Mouse (Mus musculus): Measurements from ENCODE around the gene Pole4.
"Not testable (repeated sequence)": the region's sequence is repeated elsewhere in the genome, so short reads cannot be mapped to it uniquely, and the experiment has no call there.

Pole4 gene

DNA sequence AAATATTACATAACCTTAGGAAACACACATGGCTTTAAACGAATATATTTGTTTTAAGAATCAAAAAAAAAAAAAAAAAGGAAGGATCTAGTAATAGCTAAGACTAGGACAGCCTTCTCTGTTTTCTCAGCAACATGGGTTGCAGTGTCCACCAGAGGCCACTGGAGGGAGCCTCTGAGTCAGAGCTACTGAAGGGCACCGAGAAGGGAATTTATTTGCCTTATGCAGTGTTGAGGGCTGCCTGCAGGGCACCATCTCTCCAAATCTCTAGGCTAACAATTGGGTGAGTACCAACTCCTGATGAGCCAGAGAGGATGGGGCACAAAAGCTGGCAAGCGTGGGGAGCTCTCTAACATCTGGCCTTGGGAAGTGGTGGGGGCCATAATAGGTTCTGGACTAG is 9.1 kb upstream of the Pole4 start:
- DNase-seq, result peak; percentile 74

GRCm38 (mm10) chr6:82707742-82708141 is 2.6 kb upstream of the Pole4 start:
- DNase-seq, result no peak

- DNase-seq, result no peak
Observed at GRCm38 (mm10) chr6:82707241-82707640, 2.1 kb upstream of the Pole4 start.

DNA sequence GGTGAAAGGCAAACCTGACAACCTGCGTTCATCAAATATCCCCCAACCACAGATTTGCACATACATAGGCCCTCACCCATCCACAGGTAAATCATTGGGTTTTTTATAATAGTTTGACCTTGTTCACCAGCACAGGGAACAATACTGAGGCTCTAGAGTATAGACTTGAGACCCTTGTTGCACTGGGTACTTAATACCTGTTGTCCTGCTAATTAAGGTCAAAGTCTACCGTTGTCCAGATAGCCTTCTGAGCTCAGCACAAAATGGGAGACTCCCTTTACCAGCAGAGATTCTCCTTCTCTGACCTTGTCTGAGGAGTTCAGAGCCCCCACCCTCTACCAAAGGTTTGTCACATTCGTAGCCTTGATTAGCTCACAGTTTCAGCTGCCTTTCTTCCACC is 1.5 kb downstream of the Pole4 start:
- DNase-seq, result no peak

DNA sequence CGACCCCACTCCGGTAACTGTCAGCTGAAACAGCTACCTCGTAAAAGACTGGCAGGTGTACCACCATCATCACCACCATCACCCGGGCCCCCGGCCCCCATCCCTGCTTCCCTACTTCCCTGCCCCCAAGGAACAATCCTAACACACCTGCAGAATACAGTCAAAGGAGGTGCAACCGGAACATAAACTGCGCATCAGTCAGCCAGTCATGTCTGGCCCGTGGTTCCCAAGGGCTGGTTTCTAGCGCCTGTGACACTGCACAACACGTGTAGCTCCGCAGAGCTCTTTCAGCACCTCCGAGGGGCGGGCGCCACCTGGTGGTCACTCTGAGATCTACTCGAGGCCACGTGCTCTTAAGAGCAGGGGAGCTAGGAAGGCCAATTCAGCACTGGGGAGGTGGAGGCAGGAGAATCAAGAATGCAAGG is 2.6 kb downstream of the Pole4 start:
- peak; percentile 92 for DNase-seq

DNA sequence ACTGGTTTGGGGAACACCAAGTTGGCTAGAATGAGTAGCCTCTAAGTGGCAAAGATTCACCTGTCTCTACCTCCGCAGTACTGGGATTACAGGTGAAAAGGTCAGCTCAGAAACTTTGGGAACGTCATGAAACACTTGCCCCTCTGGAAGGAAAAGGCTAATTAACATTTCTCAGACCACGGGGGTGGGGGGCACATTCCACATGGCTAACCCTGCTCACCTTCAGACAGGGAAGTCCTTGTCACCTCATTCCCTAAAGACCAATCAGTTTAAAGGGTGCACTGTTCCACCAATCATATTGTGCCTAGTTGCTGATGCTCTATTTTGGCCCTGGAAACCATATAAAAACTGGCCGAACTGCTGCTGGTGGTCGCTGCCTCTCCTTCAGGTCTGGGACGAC is 3.9 kb downstream of the Pole4 start:
- no peak for DNase-seq

DNA sequence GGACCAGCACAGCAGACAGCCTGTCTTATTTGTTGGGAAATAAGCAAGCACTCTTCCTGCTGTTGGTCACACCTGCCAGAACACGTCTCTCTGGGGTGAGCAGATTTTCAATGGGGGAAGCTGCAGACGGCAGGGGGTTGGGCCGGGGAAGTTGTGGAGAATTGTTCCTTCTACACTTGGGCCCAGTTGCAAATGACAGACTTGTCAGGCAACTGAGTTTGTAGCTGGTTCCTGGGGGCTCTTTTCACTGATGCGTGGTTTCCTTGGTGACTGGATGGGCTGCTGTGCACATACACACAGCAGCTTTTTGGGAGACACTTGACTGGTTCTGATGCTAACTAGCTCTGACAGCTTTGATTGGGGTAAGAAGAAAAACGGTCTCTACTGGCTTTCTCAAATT is 5.3 kb downstream of the Pole4 start:
- DNase-seq, result no peak

DNA sequence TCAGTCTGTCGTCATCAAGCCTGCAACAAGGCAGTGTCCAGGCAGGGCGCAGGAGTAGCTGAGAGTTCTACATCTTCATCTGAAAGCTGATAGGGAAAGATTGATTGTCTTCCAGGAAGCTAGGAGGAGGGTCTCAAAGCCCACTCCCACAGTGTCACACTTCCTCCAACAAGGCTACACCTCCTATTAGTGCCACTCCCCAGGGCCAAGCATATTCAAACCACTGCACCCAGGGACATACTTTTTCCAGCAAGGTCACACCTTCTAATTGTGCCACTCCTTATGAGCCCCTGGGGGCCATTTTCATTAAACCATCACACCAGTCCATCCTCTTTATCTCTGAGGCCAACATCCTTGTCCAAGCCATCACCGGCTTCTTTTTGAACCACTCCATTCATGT is 8.4 kb downstream of the Pole4 start:
- DNase-seq, result no peak

- DNase-seq, result no peak
Observed at GRCm38 (mm10) chr6:82694668-82695067, 10.5 kb downstream of the Pole4 start.

DNA sequence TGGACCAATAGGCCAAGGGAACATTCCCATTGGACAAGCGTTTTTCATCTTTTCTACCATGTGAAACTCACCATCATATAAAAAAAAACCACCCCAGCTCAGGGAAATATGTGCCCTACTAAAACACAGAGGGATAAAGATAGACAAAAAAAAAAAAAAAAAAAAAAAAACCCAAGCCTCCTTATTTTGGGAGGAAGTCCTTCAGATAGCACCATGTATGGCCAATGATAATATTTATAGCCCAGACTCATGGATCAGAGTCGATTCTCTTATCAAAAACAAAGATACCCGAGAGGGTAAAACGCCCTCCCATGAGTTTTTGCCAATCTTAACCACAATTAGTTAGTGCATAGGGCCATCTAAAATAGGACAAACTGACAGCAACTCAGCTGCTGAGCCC is 15.7 kb downstream of the Pole4 start:
- DNase-seq, result no peak

GRCm38 (mm10) chr6:82688586-82688985 is 16.6 kb downstream of the Pole4 start:
- not testable (repeated sequence) for DNase-seq

GRCm38 (mm10) chr6:82684136-82684535 is 21.0 kb downstream of the Pole4 start:
- DNase-seq, result no peak

DNA sequence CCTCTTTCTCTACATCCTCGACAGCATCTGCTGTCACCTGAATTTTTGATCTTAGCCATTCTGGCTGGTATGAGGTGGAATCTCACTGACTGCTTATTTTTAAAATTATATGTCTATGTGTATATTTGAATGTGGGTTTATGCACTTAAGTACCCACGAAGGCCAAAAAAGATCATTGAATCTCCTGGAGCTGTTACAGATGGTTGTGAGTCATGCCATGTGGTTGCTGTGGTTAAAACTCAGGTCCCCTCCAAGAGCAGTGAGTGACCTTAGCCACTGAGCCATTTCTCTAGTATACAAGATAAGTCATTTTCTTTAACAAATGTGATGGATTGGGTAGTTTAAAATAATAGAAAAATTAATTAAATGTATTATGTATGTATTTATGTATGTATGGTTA is 25.9 kb downstream of the Pole4 start:
- not testable (repeated sequence) for DNase-seq

GRCm38 (mm10) chr6:82677629-82678028 is 27.5 kb downstream of the Pole4 start:
- not testable (repeated sequence) for DNase-seq

DNA sequence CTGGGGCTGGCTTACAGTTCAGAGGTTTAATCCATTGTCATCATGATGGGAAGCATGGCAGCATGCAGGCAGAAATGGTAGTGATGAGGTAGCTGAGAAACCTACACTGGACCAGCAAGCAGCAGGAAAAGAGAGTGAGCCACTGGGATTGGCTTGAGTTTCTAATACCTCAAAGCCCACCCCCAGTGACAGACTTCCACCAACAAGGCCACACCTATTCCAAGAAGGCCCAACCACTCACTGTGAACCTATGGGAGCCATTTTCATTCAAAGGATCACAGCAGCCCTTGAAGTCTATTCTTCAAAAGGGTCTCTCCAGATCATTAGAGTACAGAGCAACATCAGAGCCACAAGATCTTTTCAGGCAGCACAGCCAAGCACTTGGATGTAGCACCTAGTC is 38.7 kb downstream of the Pole4 start:
- no peak for DNase-seq

DNA sequence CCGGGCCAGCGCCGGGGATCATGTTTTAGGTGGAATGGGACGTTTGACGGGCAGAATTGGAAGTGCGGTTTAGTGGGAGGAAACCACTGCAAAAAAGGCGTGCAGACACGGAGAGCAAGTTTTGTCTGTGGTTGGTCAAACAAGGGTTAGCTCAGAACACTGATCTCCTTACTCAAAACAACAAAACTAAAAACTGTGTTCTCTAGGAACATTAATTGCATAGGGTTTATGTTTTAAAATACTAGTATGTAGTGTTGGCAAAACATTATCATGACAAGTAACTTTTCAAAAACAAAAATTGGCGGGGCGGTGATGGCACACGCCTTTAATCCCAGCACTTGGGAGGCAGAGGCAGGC is 52.0 kb downstream of the Pole4 start:
- no peak for DNase-seq

- peak; percentile 93 for DNase-seq
Observed at GRCm38 (mm10) chr6:82652521-82653168, 52.5 kb downstream of the Pole4 start.

- DNase-seq, result no peak
Observed at GRCm38 (mm10) chr6:82649096-82649495, 56.1 kb downstream of the Pole4 start.

GRCm38 (mm10) chr6:82647940-82648655 is 57.1 kb downstream of the Pole4 start:
- DNase-seq, result no peak

GRCm38 (mm10) chr6:82647001-82647400 is 58.2 kb downstream of the Pole4 start:
- no peak for DNase-seq

DNA sequence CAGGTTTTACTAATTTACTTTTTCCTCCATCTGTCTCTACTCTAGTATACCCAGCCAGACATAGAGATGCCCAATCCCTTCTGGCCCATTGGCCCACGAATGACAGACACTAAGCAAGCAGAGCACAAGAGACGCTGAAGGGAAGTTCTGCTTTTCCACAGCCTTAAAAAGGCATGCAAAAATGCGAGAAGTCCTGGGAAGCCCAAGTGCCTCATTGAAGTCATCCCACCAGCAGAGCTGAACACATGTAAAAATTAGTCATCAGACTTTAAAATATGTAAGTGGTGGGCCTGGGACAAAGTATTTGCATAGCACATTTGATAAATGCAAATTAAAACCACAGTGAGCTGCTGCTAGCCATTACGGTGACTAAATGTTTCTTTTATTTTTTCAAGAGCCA is 65.1 kb downstream of the Pole4 start:
- no peak for DNase-seq

DNA sequence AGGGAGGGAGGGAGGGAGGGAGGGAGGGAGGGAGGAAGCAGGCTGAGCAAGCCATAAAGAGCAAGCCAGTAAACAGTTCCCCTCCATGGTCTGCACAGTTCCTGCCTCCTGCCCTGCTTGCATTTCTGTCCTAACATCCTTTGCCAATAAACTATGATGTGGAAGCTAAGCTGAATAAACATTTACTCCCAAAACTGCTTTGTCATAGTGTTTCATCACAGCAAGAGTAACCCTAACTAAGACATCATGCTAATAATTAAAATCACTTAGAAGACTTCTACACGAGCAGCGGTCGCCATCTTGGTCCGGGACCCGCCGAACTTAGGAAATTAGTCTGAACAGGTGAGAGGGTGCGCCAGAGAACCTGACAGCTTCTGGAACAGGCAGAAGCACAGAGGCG is 79.8 kb downstream of the Pole4 start:
- DNase-seq, result not testable (repeated sequence)

GRCm38 (mm10) chr6:82613201-82613600 is 92.0 kb downstream of the Pole4 start:
- no peak for DNase-seq

- DNase-seq, result no peak
Observed at GRCm38 (mm10) chr6:82611049-82611448, 94.1 kb downstream of the Pole4 start.

All from right cerebral cortex, postnatal 14 days (tissue).